Mouse (Mus musculus): ENCODE results near the gene Cep112.

Gene Cep112

GRCm38 (mm10) chr11:108464715-108465301 lies 39.8 kb downstream of the Cep112 start:
- Histone ChIP-seq H3K4me3 (replicated peaks; ENCODE audit: low read length) (no peak overlapping the region), H3K36me3 (ENCODE audit: insufficient read depth, low read length) (peaks cover 13% of the 10 kb centered on the region), H3K9me3 (ENCODE audit: low read length) (peaks cover 55% of the 10 kb centered on the region), H3K4me1 (replicated peaks; ENCODE audit: low read depth, low read length) (no peaks in the 10 kb centered on the region), H3K27me3 (ENCODE audit: insufficient read depth, low read length) (no peaks in the 10 kb centered on the region)
- TF ChIP-seq POU5F1 (IDR thresholded peaks at IDR 0.05; ENCODE audit: borderline replicate concordance, low read length) = no peak
- TF ChIP-seq NANOG (IDR thresholded peaks at IDR 0.05; ENCODE audit: borderline replicate concordance, low read length) = no peak

GRCm38 (mm10) chr11:108475738-108476137 lies 50.7 kb downstream of the Cep112 start:
- TF ChIP-seq NANOG (IDR thresholded peaks at IDR 0.05; ENCODE audit: borderline replicate concordance, low read length) (no peak), POU5F1 (IDR thresholded peaks at IDR 0.05; ENCODE audit: borderline replicate concordance, low read length) (no peak), CTCF (conservative IDR thresholded peaks at IDR 0.05; ENCODE audit: low read length) (no peak)
- Histone ChIP-seq H3K9me3 (ENCODE audit: low read length) (peaks cover 88% of the 10 kb centered on the region), H3K4me1 (replicated peaks; ENCODE audit: low read depth, low read length) (no peaks in the 10 kb centered on the region), H3K4me3 (replicated peaks; ENCODE audit: low read length) (no peak overlapping the region), H3K36me3 (ENCODE audit: insufficient read depth, low read length) (peaks cover 21% of the 10 kb centered on the region), H3K27me3 (ENCODE audit: insufficient read depth, low read length) (no peaks in the 10 kb centered on the region)

GRCm38 (mm10) chr11:108476226-108476625 lies 51.2 kb downstream of the Cep112 start:
- no peaks in the 10 kb centered on the region for H3K27me3 ChIP-seq (ENCODE audit: insufficient read depth, low read length)
- H3K4me3 ChIP-seq (replicated peaks; ENCODE audit: low read length) = no peak overlapping the region
- H3K9me3 ChIP-seq (ENCODE audit: low read length) = peaks cover 88% of the 10 kb centered on the region
- no peak for TF ChIP-seq NANOG (IDR thresholded peaks at IDR 0.05; ENCODE audit: borderline replicate concordance, low read length)
- TF ChIP-seq CTCF (conservative IDR thresholded peaks at IDR 0.05; ENCODE audit: low read length) = no peak
- H3K36me3 ChIP-seq (ENCODE audit: insufficient read depth, low read length) = peaks cover 21% of the 10 kb centered on the region
- no peaks in the 10 kb centered on the region for H3K4me1 ChIP-seq (replicated peaks; ENCODE audit: low read depth, low read length)

- Histone ChIP-seq H3K4me1 (replicated peaks; ENCODE audit: low read depth, low read length) (no peaks in the 10 kb centered on the region), H3K4me3 (replicated peaks; ENCODE audit: low read length) (no peak overlapping the region), H3K27me3 (ENCODE audit: insufficient read depth, low read length) (no peaks in the 10 kb centered on the region), H3K36me3 (ENCODE audit: insufficient read depth, low read length) (no peaks in the 10 kb centered on the region), H3K9me3 (ENCODE audit: low read length) (peaks cover 97% of the 10 kb centered on the region)
- TF ChIP-seq POU5F1 (IDR thresholded peaks at IDR 0.05; ENCODE audit: borderline replicate concordance, low read length) (no peak), CTCF (conservative IDR thresholded peaks at IDR 0.05; ENCODE audit: low read length) (no peak), NANOG (IDR thresholded peaks at IDR 0.05; ENCODE audit: borderline replicate concordance, low read length) (no peak)
Observed at GRCm38 (mm10) chr11:108483976-108484375, 59.0 kb downstream of the Cep112 start.

- Histone ChIP-seq H3K4me1 (replicated peaks; ENCODE audit: low read depth, low read length) (no peaks in the 10 kb centered on the region), H3K4me3 (replicated peaks; ENCODE audit: low read length) (no peak overlapping the region), H3K9me3 (ENCODE audit: low read length) (peaks cover 94% of the 10 kb centered on the region), H3K36me3 (ENCODE audit: insufficient read depth, low read length) (no peaks in the 10 kb centered on the region), H3K27me3 (ENCODE audit: insufficient read depth, low read length) (no peaks in the 10 kb centered on the region)
- TF ChIP-seq CTCF (conservative IDR thresholded peaks at IDR 0.05; ENCODE audit: low read length) (no peak), NANOG (IDR thresholded peaks at IDR 0.05; ENCODE audit: borderline replicate concordance, low read length) (no peak), POU5F1 (IDR thresholded peaks at IDR 0.05; ENCODE audit: borderline replicate concordance, low read length) (no peak)
Observed at GRCm38 (mm10) chr11:108488256-108488655, 63.3 kb downstream of the Cep112 start.

- TF ChIP-seq NANOG (IDR thresholded peaks at IDR 0.05; ENCODE audit: borderline replicate concordance, low read length) = no peak
- no peak for TF ChIP-seq CTCF (conservative IDR thresholded peaks at IDR 0.05; ENCODE audit: low read length)
- TF ChIP-seq POU5F1 (IDR thresholded peaks at IDR 0.05; ENCODE audit: borderline replicate concordance, low read length) = no peak
Observed at GRCm38 (mm10) chr11:108489863-108490262, 64.9 kb downstream of the Cep112 start.

GRCm38 (mm10) chr11:108508190-108508589 lies 83.2 kb downstream of the Cep112 start:
- H3K4me1 ChIP-seq (replicated peaks; ENCODE audit: low read depth, low read length) = no peaks in the 10 kb centered on the region
- TF ChIP-seq NANOG (IDR thresholded peaks at IDR 0.05; ENCODE audit: borderline replicate concordance, low read length) (no peak), POU5F1 (IDR thresholded peaks at IDR 0.05; ENCODE audit: borderline replicate concordance, low read length) (no peak), CTCF (conservative IDR thresholded peaks at IDR 0.05; ENCODE audit: low read length) (no peak)
- H3K9me3 ChIP-seq (ENCODE audit: low read length) = no peaks in the 10 kb centered on the region
- no peak overlapping the region for H3K4me3 ChIP-seq (replicated peaks; ENCODE audit: low read length)
- H3K36me3 ChIP-seq (ENCODE audit: insufficient read depth, low read length) = no peaks in the 10 kb centered on the region
- H3K27me3 ChIP-seq (ENCODE audit: insufficient read depth, low read length) = no peaks in the 10 kb centered on the region

More at GRCm38 (mm10) chr11:108489863-108490262, 64.9 kb downstream of the Cep112 start:
- peaks cover 90% of the 10 kb centered on the region for H3K9me3 ChIP-seq (ENCODE audit: low read length)
- H3K36me3 ChIP-seq (ENCODE audit: insufficient read depth, low read length) = no peaks in the 10 kb centered on the region
- no peaks in the 10 kb centered on the region for H3K4me1 ChIP-seq (replicated peaks; ENCODE audit: low read depth, low read length)
- no peaks in the 10 kb centered on the region for H3K27me3 ChIP-seq (ENCODE audit: insufficient read depth, low read length)
- H3K4me3 ChIP-seq (replicated peaks; ENCODE audit: low read length) = no peak overlapping the region

GRCm38 (mm10) chr11:108527725-108528363 lies 102.9 kb downstream of the Cep112 start:
- H3K4me3 ChIP-seq (replicated peaks; ENCODE audit: low read length) = no peak overlapping the region
- no peaks in the 10 kb centered on the region for H3K4me1 ChIP-seq (replicated peaks; ENCODE audit: low read depth, low read length)
- no peaks in the 10 kb centered on the region for H3K9me3 ChIP-seq (ENCODE audit: low read length)
- no peaks in the 10 kb centered on the region for H3K36me3 ChIP-seq (ENCODE audit: insufficient read depth, low read length)
- H3K27me3 ChIP-seq (ENCODE audit: insufficient read depth, low read length) = no peaks in the 10 kb centered on the region
- TF ChIP-seq NANOG (IDR thresholded peaks at IDR 0.05; ENCODE audit: borderline replicate concordance, low read length) (no peak), POU5F1 (IDR thresholded peaks at IDR 0.05; ENCODE audit: borderline replicate concordance, low read length) (no peak), CTCF (conservative IDR thresholded peaks at IDR 0.05; ENCODE audit: low read length) (no peak)

GRCm38 (mm10) chr11:108532901-108533300 lies 107.9 kb downstream of the Cep112 start:
- Histone ChIP-seq H3K27me3 (ENCODE audit: insufficient read depth, low read length) (no peaks in the 10 kb centered on the region), H3K4me3 (replicated peaks; ENCODE audit: low read length) (no peak overlapping the region), H3K36me3 (ENCODE audit: insufficient read depth, low read length) (no peaks in the 10 kb centered on the region), H3K4me1 (replicated peaks; ENCODE audit: low read depth, low read length) (no peaks in the 10 kb centered on the region), H3K9me3 (ENCODE audit: low read length) (no peaks in the 10 kb centered on the region)
- TF ChIP-seq POU5F1 (IDR thresholded peaks at IDR 0.05; ENCODE audit: borderline replicate concordance, low read length) (no peak), CTCF (conservative IDR thresholded peaks at IDR 0.05; ENCODE audit: low read length) (no peak), NANOG (IDR thresholded peaks at IDR 0.05; ENCODE audit: borderline replicate concordance, low read length) (no peak)

Measured in E14TG2a.4 (cell line).